Mouse (Mus musculus) layer of hippocampus, adult 11-12 months (tissue): Measurements from ENCODE around the gene Irak3.

ENCODE experiments used
- DNase-seq: peaks from one replicate; pipeline ENCODE4 v3.0.0; 2022; ENCODE audit warnings: low spot score

Gene Irak3

GRCm38 (mm10) chr10:120095716-120096115 is 106.2 kb downstream of the Irak3 start:
- no peak for DNase-seq

- no peak for DNase-seq
Observed at GRCm38 (mm10) chr10:120095136-120095535, 106.8 kb downstream of the Irak3 start.

- DNase-seq: no peak
Observed at GRCm38 (mm10) chr10:120092548-120092947, 109.4 kb downstream of the Irak3 start.
